Mouse (Mus musculus) hematopoietic multipotent progenitor cell, adult 10-12 weeks (in vitro differentiated cells): ENCODE data around the gene Vangl1. TPM values are rescaled to one million over a fixed set of nuclear protein-coding genes. Genes with fewer than 3 reads are reported as not detected.

ENCODE experiments used
- polyA plus RNA-seq: library from polyadenylated mRNA; stranded (reverse); fragments of >175 nt; gene quantifications from 2 replicates; pipeline ENCODE4 v1.2.3, GENCODE M21; 2012; ENCODE audit warnings: low replicate concordance

The Vangl1 gene
- 2.6 and 25.3 TPM in 2 replicates for polyA plus RNA-seq

DNA sequence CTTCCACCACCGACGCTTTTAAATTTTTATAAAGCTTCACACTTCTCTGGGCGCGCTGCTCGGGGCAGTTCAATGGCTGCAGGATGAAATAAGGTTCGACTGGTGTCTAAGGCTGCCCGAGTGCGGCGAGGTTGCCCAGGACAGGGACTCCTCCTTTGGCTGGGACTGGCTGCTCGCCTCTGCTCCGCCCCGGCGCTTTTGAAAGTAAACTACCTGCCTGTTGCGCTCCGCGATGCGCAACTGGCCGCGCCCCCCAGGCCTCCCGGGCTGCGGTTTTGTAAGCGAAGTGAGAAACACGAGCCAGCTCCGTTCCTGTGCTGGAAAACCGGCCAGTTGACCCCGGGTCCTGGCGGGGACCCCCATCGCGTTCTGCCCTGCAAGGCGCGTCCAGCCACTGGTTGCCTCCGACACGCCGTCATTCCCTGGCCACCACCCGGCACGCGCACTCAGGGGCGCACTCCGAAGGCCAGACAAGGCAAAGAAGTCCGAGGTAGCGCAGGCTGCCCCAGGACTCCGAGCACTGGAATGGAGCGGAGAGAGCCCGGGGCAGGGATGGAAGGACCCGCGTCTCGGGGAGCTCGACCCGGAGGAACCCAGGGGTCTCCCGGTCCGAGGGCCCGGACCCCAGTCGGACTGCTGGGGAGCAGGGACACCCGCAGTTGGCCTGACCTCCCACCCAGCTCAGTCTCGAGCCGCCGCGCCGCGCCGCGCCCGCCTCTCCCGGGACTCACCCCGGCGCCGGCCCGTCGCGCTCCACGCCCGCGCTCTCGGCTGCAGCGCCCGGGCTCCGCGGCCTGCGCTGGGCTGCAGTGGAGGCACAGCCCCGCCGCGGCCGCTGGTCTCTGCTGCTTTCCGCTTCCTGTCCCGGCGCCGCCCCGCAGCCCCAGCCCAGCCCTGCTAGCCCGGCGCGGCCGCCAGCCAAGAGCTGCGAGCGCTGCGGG, at the start of gene Vangl1:
Vangl1 (minus strand) TSS at position 913 of the 941 bp plus-strand sequence.

Other genes starting within 250 kb of the Vangl1 start
- gene Nhlh2, start 194.6 kb downstream of the Vangl1 start, polyA plus RNA-seq, result not detected in 2 replicates
- gene Casq2, start 118.3 kb downstream of the Vangl1 start, polyA plus RNA-seq, result not detected in 2 replicates